Mouse (Mus musculus) myocyte (in vitro differentiated cells): ENCODE measurements around the gene Hoxd12. TPM values are rescaled to one million over a fixed set of nuclear protein-coding genes. Genes with fewer than 3 reads are reported as not detected.

ENCODE experiments used
- H3K27me3 ChIP-seq: one replicate; pipeline ENCODE4 v1.6.1; 2011; ENCODE audit not compliant: control insufficient read depth, insufficient read depth, insufficient read length
- H3K36me3 ChIP-seq: one replicate; pipeline ENCODE4 v1.6.1; 2011; ENCODE audit not compliant: control insufficient read depth, insufficient read depth
- H3K4me2 ChIP-seq: one replicate; pipeline ENCODE4 v1.6.1; 2011; ENCODE audit warnings: low read depth, control low read depth
- H3K4me3 ChIP-seq: one replicate; pipeline ENCODE4 v1.5.1; 2011; ENCODE audit warnings: mild to moderate bottlenecking, control low read depth, moderate library complexity
- H3K79me2 ChIP-seq: one replicate; pipeline ENCODE4 v1.6.1; 2011; ENCODE audit not compliant: control insufficient read depth, insufficient read depth
- H3ac ChIP-seq: one replicate; pipeline ENCODE4 v1.6.1; 2011; ENCODE audit not compliant: control insufficient read depth, insufficient read length
- CEBPB ChIP-seq: IDR thresholded peaks from 2 replicates; pipeline ENCODE4 v1.6.1; 2011; ENCODE audit warnings: mild to moderate bottlenecking, moderate library complexity; ENCODE audit not compliant: poor library complexity, insufficient read depth, severe bottlenecking
- E2F4 ChIP-seq: IDR thresholded peaks from one replicate; pipeline ENCODE4 v1.6.1; 2011; ENCODE audit warnings: mild to moderate bottlenecking, control low read depth, moderate library complexity; ENCODE audit not compliant: insufficient read depth
- MAX ChIP-seq: IDR thresholded peaks from one replicate; pipeline ENCODE4 v1.6.1; 2011; ENCODE audit warnings: low read depth, mild to moderate bottlenecking, control low read depth
- MYOD1 ChIP-seq, 3 experiments: IDR thresholded peaks; one replicate each; pipeline ENCODE4 v1.6.1; 2011; ENCODE audit warnings: control low read depth in 2 of 3, low read depth in 2 of 3, mild to moderate bottlenecking in 2 of 3, moderate library complexity in 1 of 3; ENCODE audit not compliant: insufficient read length in 2 of 3, control insufficient read depth in 1 of 3
- MYOG ChIP-seq, 3 experiments: IDR thresholded peaks; one replicate each; pipeline ENCODE4 v1.6.1; 2011; ENCODE audit warnings: control low read depth in 2 of 3, low read depth in 2 of 3, mild to moderate bottlenecking in 2 of 3; ENCODE audit not compliant: insufficient read length in 2 of 3, control insufficient read depth in 1 of 3, insufficient read depth in 1 of 3
- POLR2A ChIP-seq: IDR thresholded peaks from one replicate; pipeline ENCODE4 v1.6.1; 2011; ENCODE audit warnings: low read depth, mild to moderate bottlenecking, control low read depth, moderate library complexity; ENCODE audit not compliant: insufficient read length
- REST ChIP-seq: IDR thresholded peaks from one replicate; pipeline ENCODE4 v1.6.1; 2011; ENCODE audit warnings: mild to moderate bottlenecking, control low read depth, moderate library complexity; ENCODE audit not compliant: insufficient read depth, insufficient read length
- SRF ChIP-seq: IDR thresholded peaks from one replicate; pipeline ENCODE4 v1.6.1; 2011; ENCODE audit warnings: low read depth; ENCODE audit not compliant: control insufficient read depth, insufficient read length
- TCF12 ChIP-seq: IDR thresholded peaks from one replicate; pipeline ENCODE4 v1.6.1; 2011; ENCODE audit warnings: mild to moderate bottlenecking, control low read depth; ENCODE audit not compliant: poor library complexity, insufficient read depth, severe bottlenecking
- TCF3 ChIP-seq: IDR thresholded peaks from one replicate; pipeline ENCODE4 v1.6.1; 2011; ENCODE audit warnings: low read depth, control low read depth; ENCODE audit not compliant: insufficient read length
- USF1 ChIP-seq: IDR thresholded peaks from one replicate; pipeline ENCODE4 v1.6.1; 2011; ENCODE audit warnings: low read depth, mild to moderate bottlenecking, control low read depth, moderate library complexity
- polyA plus RNA-seq: library from polyadenylated mRNA; unstranded; fragments of >200 nt; fragmentation: generic; extraction: Trizol; gene quantifications from one replicate; pipeline ENCODE4 v1.2.1, GENCODE M21; 2012; ENCODE audit warnings: missing spikeins

The Hoxd12 gene
- polyA plus RNA-seq, 1 experiment, result not detected

DNA sequence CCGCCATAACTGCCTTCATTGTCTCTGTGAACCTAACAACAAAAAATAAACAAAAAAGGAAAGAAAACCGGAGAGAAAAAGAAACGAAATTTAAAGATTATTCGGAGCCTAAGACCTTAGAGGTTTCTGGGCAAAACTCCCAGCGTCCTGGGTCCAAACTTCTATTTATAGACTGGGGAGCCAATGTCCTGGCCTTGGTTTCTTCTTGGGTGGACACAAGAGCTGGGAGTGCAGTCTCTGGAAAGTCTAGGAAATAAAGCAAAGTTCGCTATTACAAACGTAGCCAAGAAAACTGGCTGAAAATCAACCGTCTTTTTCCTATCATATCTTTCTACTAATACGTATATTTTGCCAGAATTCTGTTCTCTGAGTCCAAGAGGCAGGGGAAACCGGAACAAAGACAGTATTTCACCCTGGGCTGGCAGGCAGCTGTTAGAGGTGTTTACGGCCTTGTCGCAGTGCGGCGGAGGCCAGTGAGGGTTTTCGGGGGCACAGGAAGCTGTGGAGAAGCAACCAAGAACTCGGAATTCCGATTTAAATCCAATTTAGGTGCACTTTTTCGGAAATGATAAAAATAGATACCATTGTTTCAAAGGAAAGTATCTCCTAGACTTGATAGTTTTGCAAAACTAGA lies 39.5 kb downstream of the Hoxd12 start:
- H3K36me3 ChIP-seq, result no peaks in the 10 kb centered on the region
- TF ChIP-seq CEBPB (no peak), TCF12 (no peak), E2F4 (no peak), USF1 (no peak), MYOG (IDR thresholded peaks at IDR 0.05; ENCODE audit: control insufficient read depth in 1 of 3, insufficient read depth in 1 of 3, insufficient read length in 2 of 3, low read depth in 2 of 3) (no peak), SRF (no peak), TCF3 (no peak), MYOD1 (IDR thresholded peaks at IDR 0.05; ENCODE audit: control insufficient read depth in 1 of 3, insufficient read length in 2 of 3, low read depth in 2 of 3) (no peak)
- H3ac ChIP-seq, result no peak overlapping the region
- H3K27me3 ChIP-seq, result peaks cover 39% of the 10 kb centered on the region
- no peaks in the 10 kb centered on the region for H3K79me2 ChIP-seq
- H3K4me3 ChIP-seq, result no peak overlapping the region
- H3K4me2 ChIP-seq, result no peak overlapping the region

GRCm38 (mm10) chr2:74714881-74715280 lies 40.1 kb downstream of the Hoxd12 start:
- TF ChIP-seq USF1, result no peak
- no peak for TF ChIP-seq TCF12
- no peak for TF ChIP-seq MYOD1 (IDR thresholded peaks at IDR 0.05; ENCODE audit: control insufficient read depth in 1 of 3, insufficient read length in 2 of 3, low read depth in 2 of 3)
- no peak for TF ChIP-seq E2F4
- TF ChIP-seq REST, result no peak
- no peak for TF ChIP-seq MYOG (IDR thresholded peaks at IDR 0.05; ENCODE audit: control insufficient read depth in 1 of 3, insufficient read depth in 1 of 3, insufficient read length in 2 of 3, low read depth in 2 of 3)
- Histone ChIP-seq H3K36me3 (no peaks in the 10 kb centered on the region), H3K79me2 (no peaks in the 10 kb centered on the region), H3K4me2 (peak overlapping the region; percentile 48), H3K27me3 (peaks cover 33% of the 10 kb centered on the region), H3ac (no peak overlapping the region), H3K4me3 (no peak overlapping the region)

- peak overlapping the region; percentile 48 for H3K4me2 ChIP-seq
- no peaks in the 10 kb centered on the region for H3K36me3 ChIP-seq
- H3K4me3 ChIP-seq, result no peak overlapping the region
- peaks cover 31% of the 10 kb centered on the region for H3K27me3 ChIP-seq
- no peaks in the 10 kb centered on the region for H3K79me2 ChIP-seq
- no peak for TF ChIP-seq MYOD1 (IDR thresholded peaks at IDR 0.05; ENCODE audit: control insufficient read depth in 1 of 3, insufficient read length in 2 of 3, low read depth in 2 of 3)
- no peak for TF ChIP-seq E2F4
- no peak for TF ChIP-seq USF1
- H3ac ChIP-seq, result no peak overlapping the region
Observed at GRCm38 (mm10) chr2:74715504-74716241, 40.9 kb downstream of the Hoxd12 start.

- Histone ChIP-seq H3K4me2 (no peak overlapping the region), H3K4me3 (no peak overlapping the region), H3K36me3 (no peaks in the 10 kb centered on the region), H3ac (no peak overlapping the region), H3K79me2 (no peaks in the 10 kb centered on the region), H3K27me3 (peaks cover 43% of the 10 kb centered on the region)
- TF ChIP-seq CEBPB (no peak), E2F4 (no peak), REST (no peak), POLR2A (no peak), TCF12 (no peak), MYOD1 (IDR thresholded peaks at IDR 0.05; ENCODE audit: control insufficient read depth in 1 of 3, insufficient read length in 2 of 3, low read depth in 2 of 3) (no peak), MAX (no peak), TCF3 (no peak), MYOG (IDR thresholded peaks at IDR 0.05; ENCODE audit: control insufficient read depth in 1 of 3, insufficient read depth in 1 of 3, insufficient read length in 2 of 3, low read depth in 2 of 3) (no peak)
Observed at GRCm38 (mm10) chr2:74720384-74720783, 45.6 kb downstream of the Hoxd12 start.

GRCm38 (mm10) chr2:74720955-74721491 lies 46.2 kb downstream of the Hoxd12 start:
- TF ChIP-seq CEBPB, result no peak
- no peak for TF ChIP-seq MYOD1 (IDR thresholded peaks at IDR 0.05; ENCODE audit: control insufficient read depth in 1 of 3, insufficient read length in 2 of 3, low read depth in 2 of 3)
- Histone ChIP-seq H3K4me3 (no peak overlapping the region), H3K79me2 (no peaks in the 10 kb centered on the region), H3ac (no peak overlapping the region), H3K4me2 (no peak overlapping the region), H3K27me3 (peaks cover 45% of the 10 kb centered on the region), H3K36me3 (no peaks in the 10 kb centered on the region)
